Mouse (Mus musculus): ENCODE data around the gene Klb. TPM values are rescaled to one million over a fixed set of nuclear protein-coding genes. Genes with fewer than 3 reads are reported as not detected.
"Not testable (repeated sequence)": the region's sequence is repeated elsewhere in the genome, so short reads cannot be mapped to it uniquely, and the experiment has no call there.

Gene Klb
- not detected in 2 replicates for polyA plus RNA-seq (2012; ENCODE audit: insufficient read depth, low replicate concordance)

DNA sequence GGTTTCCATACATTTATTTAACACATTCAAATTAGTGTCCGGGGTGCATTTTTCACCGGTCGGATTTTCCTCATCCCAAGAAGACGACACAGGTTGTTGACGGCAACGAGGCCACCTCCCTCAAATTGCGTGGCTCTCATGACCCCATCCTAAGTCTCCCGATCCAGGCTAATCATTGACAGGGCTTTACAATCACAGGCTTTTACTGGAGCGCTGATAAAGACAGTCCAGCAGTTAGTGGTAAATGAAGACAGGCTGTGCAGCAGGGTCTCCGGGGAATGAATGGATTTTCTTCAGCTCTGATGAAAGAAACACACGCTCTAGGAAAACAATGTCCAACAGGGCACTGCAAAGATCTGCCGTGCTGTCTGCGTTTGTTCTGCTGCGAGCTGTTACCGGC lies at the start of gene Klb:
Gene Klb, plus strand, starts transcription at position 147 of the 400 bp plus-strand sequence.
- Histone ChIP-seq H3K4me3 (replicated peaks) (no peak within 1 kb of the TSS), H3K27me3 (replicated peaks) (peaks cover 25% of the 10 kb centered on the region), H3K9me3 (no peaks in the 10 kb centered on the region), H3K36me3 (replicated peaks; ENCODE audit: low read length) (no peaks in the 10 kb centered on the region), H3K4me1 (no peaks in the 10 kb centered on the region)
- no peak for TF ChIP-seq FLI1 (IDR thresholded peaks at IDR 0.05; ENCODE audit: low read length)
- no peak for TF ChIP-seq GATA1 (IDR thresholded peaks at IDR 0.05; ENCODE audit: borderline replicate concordance, low read length)

DNA sequence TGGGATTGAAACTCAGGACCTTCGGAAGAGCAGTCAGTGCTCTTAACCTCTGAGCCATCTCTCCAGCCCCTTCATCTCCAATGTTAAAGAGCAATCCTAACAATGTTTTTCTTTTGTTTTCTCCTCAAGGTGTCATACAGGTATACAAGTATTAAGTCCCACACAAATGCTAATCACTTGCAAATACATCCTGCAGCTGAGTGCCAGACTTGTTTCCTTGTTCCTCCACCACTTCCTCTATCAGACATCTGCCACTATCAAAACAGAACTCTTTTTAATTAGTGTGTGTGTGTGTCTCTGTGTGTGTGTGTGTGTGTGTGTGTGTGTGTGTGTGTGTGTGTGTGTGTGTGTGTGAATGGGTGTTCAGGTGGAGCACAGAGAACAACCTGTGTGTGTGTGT lies 48.5 kb upstream of the Klb start:
- H3K4me1 ChIP-seq: peaks cover 30% of the 10 kb centered on the region
- H3K27me3 ChIP-seq (replicated peaks): not testable (repeated sequence)
- peaks cover 84% of the 10 kb centered on the region for H3K36me3 ChIP-seq (replicated peaks; ENCODE audit: low read length)

DNA sequence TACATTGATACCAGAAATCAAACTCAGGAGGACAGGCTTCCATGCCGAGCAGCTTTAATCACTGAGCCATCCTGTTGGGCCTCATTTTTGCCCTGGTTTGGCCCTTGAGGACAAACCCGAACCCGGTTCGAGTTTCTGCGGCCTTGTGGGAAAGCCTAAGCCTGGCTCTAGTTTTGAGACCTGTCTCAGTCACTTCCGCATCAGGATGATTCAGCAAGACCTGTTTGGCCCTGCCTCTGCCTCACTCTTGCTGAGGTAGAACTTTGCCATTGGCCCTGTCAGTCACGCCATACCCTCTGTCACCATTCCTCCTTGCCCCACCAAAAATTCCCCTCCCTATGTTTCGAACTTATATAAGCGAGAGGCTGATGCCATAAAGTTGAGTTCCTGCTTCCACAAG lies 48.0 kb upstream of the Klb start:
- TF ChIP-seq GATA1 (IDR thresholded peaks at IDR 0.05; ENCODE audit: borderline replicate concordance, low read length) (no peak), FLI1 (IDR thresholded peaks at IDR 0.05; ENCODE audit: low read length) (no peak)
- H3K9me3 ChIP-seq: no peaks in the 10 kb centered on the region
- peaks cover 84% of the 10 kb centered on the region for H3K36me3 ChIP-seq (replicated peaks; ENCODE audit: low read length)

More for the DNA sequence above, 48.5 kb upstream of the Klb start:
- H3K9me3 ChIP-seq; H3K4me3 ChIP-seq (replicated peaks): not testable (repeated sequence)

DNA sequence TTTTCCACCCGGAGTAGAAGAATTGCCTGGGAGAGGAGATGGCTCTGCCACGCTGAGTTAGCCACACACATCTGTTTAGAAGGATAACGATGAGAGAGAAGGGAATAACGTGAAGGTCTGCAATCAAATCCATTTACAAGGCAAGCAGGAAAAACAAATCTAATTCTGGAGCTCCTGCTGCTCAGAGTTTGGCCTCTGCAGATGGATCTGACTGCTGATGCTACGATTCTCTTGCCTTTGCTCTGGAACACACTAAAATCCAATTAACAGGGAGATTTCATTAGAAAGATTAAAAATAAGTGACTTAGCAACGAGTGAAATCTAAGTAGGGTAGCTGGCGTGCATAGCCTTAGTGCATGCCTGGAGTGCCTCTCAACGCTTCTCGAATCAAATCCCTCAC lies 42.6 kb upstream of the Klb start:
- peaks cover 79% of the 10 kb centered on the region for H3K36me3 ChIP-seq (replicated peaks; ENCODE audit: low read length)
- no peak overlapping the region for H3K4me3 ChIP-seq (replicated peaks)
- H3K27me3 ChIP-seq (replicated peaks): no peaks in the 10 kb centered on the region
- no peaks in the 10 kb centered on the region for H3K9me3 ChIP-seq
- TF ChIP-seq GATA1 (IDR thresholded peaks at IDR 0.05; ENCODE audit: borderline replicate concordance, low read length): no peak
- no peak for TF ChIP-seq FLI1 (IDR thresholded peaks at IDR 0.05; ENCODE audit: low read length)
- H3K4me1 ChIP-seq: peaks cover 25% of the 10 kb centered on the region

More for the DNA sequence above, 48.0 kb upstream of the Klb start:
- no peaks in the 10 kb centered on the region for H3K27me3 ChIP-seq (replicated peaks)
- no peak overlapping the region for H3K4me3 ChIP-seq (replicated peaks)
- peaks cover 29% of the 10 kb centered on the region for H3K4me1 ChIP-seq

DNA sequence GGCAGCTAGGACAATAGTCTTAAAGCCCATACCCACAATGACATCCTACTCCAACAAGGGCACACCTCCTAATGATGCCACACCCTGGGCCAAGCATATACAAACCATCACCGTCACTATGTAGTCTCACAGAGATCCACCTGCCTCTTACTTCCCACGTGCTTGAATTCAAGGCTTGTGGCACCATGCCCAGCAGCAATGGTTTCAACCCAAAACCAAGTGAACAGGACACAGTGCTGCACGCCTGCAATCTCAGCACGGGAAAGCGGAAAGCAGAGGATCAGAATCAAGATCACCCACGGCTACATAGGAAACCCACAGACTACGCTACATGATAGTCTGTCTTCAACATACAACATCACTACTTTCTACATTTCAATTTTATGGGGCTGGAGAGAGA lies 39.9 kb upstream of the Klb start:
- H3K9me3 ChIP-seq: no peaks in the 10 kb centered on the region
- TF ChIP-seq GATA1 (IDR thresholded peaks at IDR 0.05; ENCODE audit: borderline replicate concordance, low read length) (no peak), FLI1 (IDR thresholded peaks at IDR 0.05; ENCODE audit: low read length) (no peak)
- peaks cover 82% of the 10 kb centered on the region for H3K36me3 ChIP-seq (replicated peaks; ENCODE audit: low read length)
- H3K4me3 ChIP-seq (replicated peaks): no peak overlapping the region
- H3K27me3 ChIP-seq (replicated peaks): no peaks in the 10 kb centered on the region
- H3K4me1 ChIP-seq: peaks cover 20% of the 10 kb centered on the region

DNA sequence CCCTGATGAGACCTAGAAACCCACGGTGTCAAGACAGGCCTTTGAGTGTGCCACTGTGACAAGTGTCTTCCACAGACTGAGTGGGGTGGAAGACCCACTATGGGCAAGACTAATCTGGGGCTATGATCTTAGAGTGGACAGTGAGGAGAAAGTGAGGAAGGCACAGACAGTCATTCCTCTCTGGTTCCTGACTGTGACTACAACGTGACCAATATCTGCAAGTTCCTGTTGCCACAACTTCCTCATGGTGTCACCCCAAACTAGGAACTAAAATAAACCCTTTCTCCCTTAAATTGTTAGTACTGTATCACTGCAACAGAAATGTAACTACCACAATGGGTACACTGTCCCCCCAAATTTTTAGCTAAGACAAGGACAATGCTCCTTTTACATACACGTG lies 39.2 kb upstream of the Klb start:
- Histone ChIP-seq H3K27me3 (replicated peaks) (no peaks in the 10 kb centered on the region), H3K9me3 (no peaks in the 10 kb centered on the region), H3K4me1 (peaks cover 20% of the 10 kb centered on the region), H3K4me3 (replicated peaks) (no peak overlapping the region), H3K36me3 (replicated peaks; ENCODE audit: low read length) (peaks cover 82% of the 10 kb centered on the region)
- no peak for TF ChIP-seq GATA1 (IDR thresholded peaks at IDR 0.05; ENCODE audit: borderline replicate concordance, low read length)
- no peak for TF ChIP-seq FLI1 (IDR thresholded peaks at IDR 0.05; ENCODE audit: low read length)

DNA sequence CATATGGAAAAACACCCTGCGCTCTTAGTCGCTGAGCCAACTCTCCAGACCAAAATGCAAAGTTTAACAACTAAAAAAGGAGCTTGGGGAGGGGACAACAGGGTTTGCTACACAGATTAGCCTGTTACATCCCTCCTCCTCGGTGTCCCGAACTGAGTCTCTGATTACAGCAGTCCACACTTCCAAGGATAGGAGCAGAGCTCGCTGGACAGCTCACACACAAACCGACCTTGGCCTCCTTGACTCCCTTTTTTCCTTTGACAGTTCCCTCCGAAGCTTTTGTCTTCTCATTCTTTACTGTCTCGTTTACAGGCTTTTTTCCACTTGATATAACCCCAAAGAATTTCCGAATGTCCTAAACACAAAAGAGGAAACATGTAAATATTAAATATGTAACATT lies 28.9 kb upstream of the Klb start:
- TF ChIP-seq GATA1 (IDR thresholded peaks at IDR 0.05; ENCODE audit: borderline replicate concordance, low read length) (no peak), FLI1 (IDR thresholded peaks at IDR 0.05; ENCODE audit: low read length) (no peak)
- Histone ChIP-seq H3K36me3 (replicated peaks; ENCODE audit: low read length) (peaks cover 68% of the 10 kb centered on the region), H3K27me3 (replicated peaks) (no peaks in the 10 kb centered on the region), H3K9me3 (no peaks in the 10 kb centered on the region), H3K4me3 (replicated peaks) (no peak overlapping the region), H3K4me1 (peaks cover 28% of the 10 kb centered on the region)

DNA sequence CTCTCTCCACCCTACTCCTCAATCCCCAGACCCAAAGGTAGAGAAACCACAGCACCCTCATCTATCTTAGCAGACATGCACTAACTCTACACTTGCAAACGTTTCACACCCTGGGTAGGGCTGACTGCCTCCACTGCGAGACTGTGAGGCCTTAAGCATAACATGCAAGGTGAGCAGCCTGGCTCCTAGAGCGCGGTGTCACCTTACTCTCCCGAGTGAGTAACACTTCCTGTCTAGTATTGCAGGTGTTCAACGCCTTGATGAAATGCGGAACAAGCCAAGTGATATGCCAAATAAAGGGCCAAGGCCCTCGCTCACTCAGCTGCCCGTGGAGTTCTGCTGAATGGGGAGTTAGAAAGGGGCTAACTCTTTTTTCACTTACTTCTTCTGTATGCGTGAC lies 25.9 kb upstream of the Klb start:
- peaks cover 52% of the 10 kb centered on the region for H3K4me1 ChIP-seq
- H3K4me3 ChIP-seq (replicated peaks): peak overlapping the region; percentile 12
- no peaks in the 10 kb centered on the region for H3K9me3 ChIP-seq
- peaks cover 40% of the 10 kb centered on the region for H3K36me3 ChIP-seq (replicated peaks; ENCODE audit: low read length)
- no peaks in the 10 kb centered on the region for H3K27me3 ChIP-seq (replicated peaks)
- no peak for TF ChIP-seq GATA1 (IDR thresholded peaks at IDR 0.05; ENCODE audit: borderline replicate concordance, low read length)
- no peak for TF ChIP-seq FLI1 (IDR thresholded peaks at IDR 0.05; ENCODE audit: low read length)

DNA sequence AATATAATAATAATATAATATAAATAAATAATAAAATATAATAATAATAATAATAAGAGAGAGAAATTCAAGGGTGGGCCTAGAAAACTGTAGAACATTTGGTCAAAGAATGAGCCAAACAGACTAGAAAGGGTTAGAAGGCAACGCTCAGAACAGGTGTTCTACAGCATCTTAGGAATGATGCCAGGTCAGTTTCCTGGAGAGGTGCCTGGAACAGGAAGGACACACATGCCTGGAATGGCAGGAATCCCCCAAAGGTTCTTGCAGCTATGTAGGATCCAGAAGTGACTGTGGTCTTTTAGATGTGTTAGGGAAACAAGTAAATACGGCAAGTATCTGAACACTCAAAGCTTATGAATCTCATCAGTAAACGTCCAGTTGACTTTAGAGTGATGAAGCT lies 23.8 kb upstream of the Klb start:
- Histone ChIP-seq H3K27me3 (replicated peaks) (no peaks in the 10 kb centered on the region), H3K4me3 (replicated peaks) (no peak overlapping the region), H3K4me1 (peaks cover 59% of the 10 kb centered on the region), H3K9me3 (no peaks in the 10 kb centered on the region), H3K36me3 (replicated peaks; ENCODE audit: low read length) (peaks cover 20% of the 10 kb centered on the region)
- no peak for TF ChIP-seq FLI1 (IDR thresholded peaks at IDR 0.05; ENCODE audit: low read length)
- TF ChIP-seq GATA1 (IDR thresholded peaks at IDR 0.05; ENCODE audit: borderline replicate concordance, low read length): no peak

DNA sequence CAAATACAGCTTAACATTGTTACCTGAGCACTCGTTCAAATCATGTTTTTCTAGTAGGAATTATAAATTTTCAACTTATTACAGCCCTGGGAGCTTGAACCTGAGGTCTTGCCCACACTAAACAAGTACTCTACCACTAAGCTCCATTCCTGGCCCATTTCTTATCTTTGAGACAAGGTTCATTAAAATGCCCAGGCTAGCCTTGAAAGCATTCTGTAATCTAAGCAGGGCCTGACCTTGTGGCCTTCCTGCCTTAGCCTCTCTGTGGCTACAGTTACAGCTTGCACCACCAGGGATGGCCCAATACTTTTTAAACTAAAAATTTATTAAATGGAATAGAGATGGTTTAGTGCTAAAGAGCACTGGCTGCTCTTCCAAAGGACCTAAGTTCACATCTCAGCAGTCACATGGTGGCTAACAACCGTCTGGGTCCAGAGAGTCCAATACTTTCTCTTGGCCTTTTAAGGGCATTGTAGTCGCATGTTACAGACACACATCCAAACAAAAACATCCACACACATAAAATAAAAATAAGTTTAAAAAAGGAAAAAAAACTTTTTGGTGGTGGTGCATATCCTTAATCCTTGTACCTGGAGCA lies 23.3 kb upstream of the Klb start:
- no peak overlapping the region for H3K4me3 ChIP-seq (replicated peaks)
- H3K36me3 ChIP-seq (replicated peaks; ENCODE audit: low read length): peaks cover 16% of the 10 kb centered on the region
- no peaks in the 10 kb centered on the region for H3K27me3 ChIP-seq (replicated peaks)
- TF ChIP-seq FLI1 (IDR thresholded peaks at IDR 0.05; ENCODE audit: low read length): no peak
- no peak for TF ChIP-seq GATA1 (IDR thresholded peaks at IDR 0.05; ENCODE audit: borderline replicate concordance, low read length)
- H3K9me3 ChIP-seq: no peaks in the 10 kb centered on the region
- H3K4me1 ChIP-seq: peaks cover 59% of the 10 kb centered on the region

DNA sequence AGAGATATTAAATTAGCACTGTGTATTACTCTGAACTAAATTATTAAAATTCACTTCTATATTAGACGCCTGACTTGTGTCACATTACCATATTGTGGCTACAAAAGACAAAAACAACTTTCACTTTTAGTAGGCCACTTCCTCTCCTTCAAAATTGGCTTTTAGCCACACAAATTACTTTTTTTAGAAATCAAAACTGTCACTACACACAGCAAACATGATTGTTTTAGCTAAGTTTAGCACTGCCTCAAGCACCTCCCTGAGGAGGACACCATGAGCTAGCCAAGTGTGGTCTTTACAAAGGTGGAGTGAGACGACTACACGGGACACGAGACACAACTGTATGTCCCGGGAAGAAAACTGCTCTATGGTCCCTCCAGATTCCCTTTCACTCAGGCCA lies 21.9 kb upstream of the Klb start:
- Histone ChIP-seq H3K36me3 (replicated peaks; ENCODE audit: low read length) (peaks cover 17% of the 10 kb centered on the region), H3K4me3 (replicated peaks) (peak overlapping the region; percentile 89), H3K9me3 (no peaks in the 10 kb centered on the region), H3K4me1 (peaks cover 55% of the 10 kb centered on the region), H3K27me3 (replicated peaks) (no peaks in the 10 kb centered on the region)
- TF ChIP-seq FLI1 (IDR thresholded peaks at IDR 0.05; ENCODE audit: low read length): no peak
- no peak for TF ChIP-seq GATA1 (IDR thresholded peaks at IDR 0.05; ENCODE audit: borderline replicate concordance, low read length)
